Mouse (Mus musculus) forebrain, embryonic 11.5 days (tissue): ENCODE results near the gene Chchd6. TPM values are rescaled to one million over a fixed set of nuclear protein-coding genes. Genes with fewer than 3 reads are reported as not detected.

Source experiments
- ATAC-seq: fragments of 200-750 bp; cut with Nextera tagmentation; replicated peaks from 2 replicates; pipeline ENCODE4 v1.8.0; 2017; ENCODE audit warnings: moderate TSS enrichment; ENCODE audit not compliant: low FRiP score
- DNase-seq: peaks from one replicate; pipeline ENCODE4 v3.0.0-alpha.2; 2017; ENCODE audit warnings: low spot score
- H3K27ac ChIP-seq: fragments of 300-500 bp; sonication (generic); 2 replicates; pipeline ENCODE4 v1.5.1; 2014; ENCODE audit warnings: low read depth, low read length
- H3K27me3 ChIP-seq: fragments of 300-500 bp; sonication (generic); 2 replicates; pipeline ENCODE4 v1.6.1; 2014; ENCODE audit warnings: mild to moderate bottlenecking, low read length, mixed read lengths; ENCODE audit not compliant: control insufficient read depth, insufficient read depth
- H3K36me3 ChIP-seq: fragments of 300-500 bp; sonication (generic); 2 replicates; pipeline ENCODE4 v1.6.1; 2014; ENCODE audit warnings: mild to moderate bottlenecking, low read length, moderate library complexity, mixed read lengths; ENCODE audit not compliant: control insufficient read depth, insufficient read depth
- H3K4me1 ChIP-seq: fragments of 300-500 bp; sonication (generic); replicated peaks from 2 replicates; pipeline ENCODE4 v1.6.1; 2014; ENCODE audit warnings: low read length, mixed read lengths; ENCODE audit not compliant: control insufficient read depth, insufficient read depth
- H3K4me2 ChIP-seq: fragments of 300-500 bp; sonication (generic); 2 replicates; pipeline ENCODE4 v1.6.1; 2014; ENCODE audit warnings: low read depth, mild to moderate bottlenecking, low read length, moderate library complexity, mixed read lengths; ENCODE audit not compliant: severe bottlenecking
- H3K4me3 ChIP-seq: fragments of 300-500 bp; sonication (generic); 2 replicates; pipeline ENCODE4 v1.5.1; 2014; ENCODE audit warnings: low read depth, low read length
- H3K9ac ChIP-seq: fragments of 300-500 bp; sonication (generic); 2 replicates; pipeline ENCODE4 v1.6.1; 2014; ENCODE audit warnings: low read length
- H3K9me3 ChIP-seq: fragments of 300-500 bp; sonication (generic); 2 replicates; pipeline ENCODE4 v1.6.1; 2016; ENCODE audit warnings: low read length, mixed read lengths; ENCODE audit not compliant: control insufficient read depth
- WGBS: fragments of 180-500 bp; shearing (Covaris S2); extraction: QIAGEN DNeasy Blood & Tissue Kit; methylation state at CpG from one replicate; pipeline ENCODE4 v1.1.7; 2014; 5-methylcytosine and 5-hydroxymethylcytosine counted together
- polyA plus RNA-seq: library from polyadenylated mRNA; unstranded; fragments of >200 nt; fragmentation: Nextera tagmentation; extraction: Ambion mirVana; gene quantifications from 2 replicates; pipeline ENCODE4 v1.2.1, GENCODE M21; 2014

Gene Chchd6
- polyA plus RNA-seq, 1 experiment from 2014 or later: 93.7 TPM

- no peaks in the 10 kb centered on the region for H3K36me3 ChIP-seq
- H3K9ac ChIP-seq: no peak overlapping the region
- H3K9me3 ChIP-seq: no peaks in the 10 kb centered on the region
- ATAC-seq (no peak), DNase-seq (no peak)
- no peaks in the 10 kb centered on the region for H3K4me1 ChIP-seq
- no peak overlapping the region for H3K27ac ChIP-seq
- H3K27me3 ChIP-seq: no peaks in the 10 kb centered on the region
- no peak overlapping the region for H3K4me2 ChIP-seq
- H3K4me3 ChIP-seq: no peak overlapping the region
- WGBS: 72% methylated on average over 3 of the region's 3 CpGs
Measured at GRCm38 (mm10) chr6:89407247-89407889, 188.1 kb downstream of the Chchd6 start.

GRCm38 (mm10) chr6:89404964-89405363, 190.5 kb downstream of the Chchd6 start:
- WGBS: 80% methylated on average over 2 of the region's 2 CpGs
- H3K9ac ChIP-seq: no peak overlapping the region
- H3K27ac ChIP-seq: no peak overlapping the region
- DNase-seq (no peak), ATAC-seq (no peak)
- H3K36me3 ChIP-seq: no peaks in the 10 kb centered on the region
- H3K4me2 ChIP-seq: no peak overlapping the region
- H3K9me3 ChIP-seq: no peaks in the 10 kb centered on the region
- no peaks in the 10 kb centered on the region for H3K4me1 ChIP-seq
- no peaks in the 10 kb centered on the region for H3K27me3 ChIP-seq
- H3K4me3 ChIP-seq: no peak overlapping the region

- H3K4me1 ChIP-seq: no peaks in the 10 kb centered on the region
- H3K4me3 ChIP-seq: no peak overlapping the region
- H3K4me2 ChIP-seq: no peak overlapping the region
- H3K27me3 ChIP-seq: no peaks in the 10 kb centered on the region
- no peaks in the 10 kb centered on the region for H3K36me3 ChIP-seq
- 82% methylated on average over 2 of the region's 2 CpGs for WGBS
- no peaks in the 10 kb centered on the region for H3K9me3 ChIP-seq
- ATAC-seq: no peak
- H3K27ac ChIP-seq: no peak overlapping the region
- no peak for DNase-seq
- no peak overlapping the region for H3K9ac ChIP-seq
Measured at GRCm38 (mm10) chr6:89403257-89404225, 191.9 kb downstream of the Chchd6 start.

- Histone ChIP-seq H3K27me3 (no peaks in the 10 kb centered on the region), H3K36me3 (no peaks in the 10 kb centered on the region), H3K4me3 (no peak overlapping the region), H3K27ac (no peak overlapping the region), H3K9ac (no peak overlapping the region), H3K4me2 (no peak overlapping the region), H3K9me3 (no peaks in the 10 kb centered on the region), H3K4me1 (no peaks in the 10 kb centered on the region)
- 69% methylated on average over 2 of the region's 2 CpGs for WGBS
- ATAC-seq (no peak), DNase-seq (no peak)
Measured at GRCm38 (mm10) chr6:89402406-89402805, 193.0 kb downstream of the Chchd6 start.

GRCm38 (mm10) chr6:89399564-89399963, 195.9 kb downstream of the Chchd6 start:
- H3K9me3 ChIP-seq: no peaks in the 10 kb centered on the region
- H3K4me1 ChIP-seq: no peaks in the 10 kb centered on the region
- H3K4me2 ChIP-seq: no peak overlapping the region
- ATAC-seq: no peak
- H3K27ac ChIP-seq: no peak overlapping the region
- no peak overlapping the region for H3K9ac ChIP-seq
- DNase-seq: no peak
- H3K4me3 ChIP-seq: no peak overlapping the region
- no peaks in the 10 kb centered on the region for H3K27me3 ChIP-seq
- no peaks in the 10 kb centered on the region for H3K36me3 ChIP-seq
- WGBS: 97% methylated on average over 1 of the region's 1 CpGs

GRCm38 (mm10) chr6:89397919-89398318, 197.5 kb downstream of the Chchd6 start:
- Histone ChIP-seq H3K9me3 (no peaks in the 10 kb centered on the region), H3K4me1 (no peaks in the 10 kb centered on the region), H3K4me2 (no peak overlapping the region), H3K27me3 (no peaks in the 10 kb centered on the region), H3K4me3 (no peak overlapping the region), H3K36me3 (no peaks in the 10 kb centered on the region), H3K9ac (no peak overlapping the region), H3K27ac (no peak overlapping the region)
- ATAC-seq: no peak
- 91% methylated on average over 4 of the region's 4 CpGs for WGBS
- no peak for DNase-seq

- 71% methylated on average over 2 of the region's 2 CpGs for WGBS
- no peaks in the 10 kb centered on the region for H3K9me3 ChIP-seq
Measured at GRCm38 (mm10) chr6:89393820-89394219, 201.6 kb downstream of the Chchd6 start.

GRCm38 (mm10) chr6:89392213-89392612, 203.2 kb downstream of the Chchd6 start:
- DNase-seq (no peak), ATAC-seq (no peak)
- Histone ChIP-seq H3K27ac (no peak overlapping the region), H3K36me3 (no peaks in the 10 kb centered on the region), H3K9me3 (no peaks in the 10 kb centered on the region), H3K9ac (no peak overlapping the region), H3K4me2 (no peak overlapping the region), H3K4me3 (no peak overlapping the region), H3K4me1 (no peaks in the 10 kb centered on the region), H3K27me3 (no peaks in the 10 kb centered on the region)
- WGBS: 95% methylated on average over 2 of the region's 2 CpGs

More at GRCm38 (mm10) chr6:89393820-89394219, 201.6 kb downstream of the Chchd6 start:
- ATAC-seq: no peak
- H3K9ac ChIP-seq: no peak overlapping the region
- H3K4me2 ChIP-seq: no peak overlapping the region
- no peak for DNase-seq
- no peaks in the 10 kb centered on the region for H3K4me1 ChIP-seq
- no peaks in the 10 kb centered on the region for H3K36me3 ChIP-seq
- no peak overlapping the region for H3K4me3 ChIP-seq
- no peak overlapping the region for H3K27ac ChIP-seq
- no peaks in the 10 kb centered on the region for H3K27me3 ChIP-seq
